Mouse (Mus musculus) cerebellum, postnatal 4 days (tissue): ENCODE measurements around the gene Ttc6.

Experiments
- DNase-seq, 2 experiments: peaks; one replicate each; pipeline ENCODE4 v3.0.0; 2022; ENCODE audit warnings: low spot score in 2 of 2, mixed read lengths in 1 of 2

Gene Ttc6

GRCm38 (mm10) chr12:57563909-57564308 is at the start of gene Ttc6:
Gene Ttc6, plus strand, starts transcription at chr12:57564113.
- no peak for DNase-seq

GRCm38 (mm10) chr12:57514552-57514951 is 49.4 kb upstream of the Ttc6 start:
- DNase-seq = no peak

- DNase-seq = no peak
Measured at GRCm38 (mm10) chr12:57515702-57516377, 48.1 kb upstream of the Ttc6 start.

- DNase-seq = no peak
Measured at GRCm38 (mm10) chr12:57528335-57528734, 35.6 kb upstream of the Ttc6 start.

- no peak for DNase-seq
Measured at GRCm38 (mm10) chr12:57530474-57530873, 33.4 kb upstream of the Ttc6 start.

- no peak for DNase-seq
Measured at GRCm38 (mm10) chr12:57534517-57534878, 29.4 kb upstream of the Ttc6 start.

- no peak for DNase-seq
Measured at GRCm38 (mm10) chr12:57534879-57535611, 28.9 kb upstream of the Ttc6 start.

GRCm38 (mm10) chr12:57536056-57536908 is 27.6 kb upstream of the Ttc6 start:
- no peak for DNase-seq

GRCm38 (mm10) chr12:57536909-57537670 is 26.8 kb upstream of the Ttc6 start:
- no peak for DNase-seq

- DNase-seq = peak in 1 of 2 experiments; percentile 6
Measured at GRCm38 (mm10) chr12:57537791-57538587, 25.9 kb upstream of the Ttc6 start.

GRCm38 (mm10) chr12:57538588-57539550 is 25.0 kb upstream of the Ttc6 start:
- peak in 1 of 2 experiments; percentile 26 for DNase-seq

- peak in 1 of 2 experiments; percentile 19 for DNase-seq
Measured at GRCm38 (mm10) chr12:57539551-57539985, 24.3 kb upstream of the Ttc6 start.

- DNase-seq = peak in 1 of 2 experiments; percentile 3
Measured at GRCm38 (mm10) chr12:57541118-57541517, 22.8 kb upstream of the Ttc6 start.

GRCm38 (mm10) chr12:57541931-57542745 is 21.8 kb upstream of the Ttc6 start:
- peak in 1 of 2 experiments; percentile 18 for DNase-seq

- DNase-seq = no peak
Measured at GRCm38 (mm10) chr12:57542746-57543626, 20.9 kb upstream of the Ttc6 start.

- DNase-seq = no peak
Measured at GRCm38 (mm10) chr12:57543627-57543991, 20.3 kb upstream of the Ttc6 start.

GRCm38 (mm10) chr12:57544641-57545370 is 19.1 kb upstream of the Ttc6 start:
- DNase-seq = peak in 1 of 2 experiments; percentile 63
